In the genomic region with DNA sequence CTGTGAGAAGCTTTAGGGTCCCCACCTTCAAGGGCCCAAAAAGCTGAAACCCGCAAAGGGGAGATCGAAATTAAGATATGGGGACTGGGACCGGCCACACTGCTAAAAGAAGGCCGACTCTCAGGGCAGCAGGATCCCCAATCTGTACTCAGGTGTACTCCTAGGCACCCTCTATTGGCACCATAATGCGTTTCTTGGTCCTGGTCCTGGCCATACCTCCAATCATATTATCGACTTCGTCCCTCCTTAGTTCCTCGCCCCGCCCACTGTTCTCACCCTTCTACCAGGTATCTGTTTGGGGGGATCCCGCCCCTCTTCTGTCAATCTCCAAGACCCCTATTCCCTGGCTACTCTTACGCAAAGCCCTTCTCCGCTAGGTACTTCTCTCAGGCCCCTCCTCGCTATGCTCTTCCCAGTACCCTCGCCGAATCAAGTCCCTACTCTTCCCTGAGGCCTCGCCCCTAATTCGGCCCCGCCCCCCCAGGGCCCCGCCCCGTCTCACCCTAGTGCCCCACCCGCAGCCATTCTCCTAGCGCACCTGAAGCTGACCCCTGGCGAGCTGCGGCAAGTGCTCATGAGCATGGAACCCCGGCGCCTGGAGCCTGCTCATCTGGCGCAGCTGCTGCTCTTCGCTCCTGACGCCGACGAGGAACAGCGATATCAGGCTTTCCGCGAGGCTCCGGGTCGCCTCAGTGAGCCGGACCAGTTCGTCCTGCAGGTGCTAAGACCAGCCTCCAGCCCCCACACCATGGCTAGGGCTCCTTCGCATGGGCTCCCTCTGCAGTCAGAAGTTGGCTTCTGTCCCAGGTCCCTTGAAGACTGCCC, we compare ENCODE assay signal across 8 mouse cellular contexts. TPM values are rescaled to one million over a fixed set of nuclear protein-coding genes. Genes with fewer than 3 reads are reported as not detected.
DNase-seq lines count a peak whose midpoint lies in the region; ATAC-seq and TF ChIP-seq lines count a peak whose summit lies in the region.

No protein-coding gene starts in this region.

- TF ChIP-seq CTCF in gastrocnemius, adult 2 months (IDR thresholded peaks at IDR 0.05) = no peak
- TF ChIP-seq CTCF in E14TG2a.4 (conservative IDR thresholded peaks at IDR 0.05; ENCODE audit: low read length) = no peak

- H3K9me3 ChIP-seq in E14TG2a.4 (ENCODE audit: low read length) = no peaks in the 10 kb centered on the region
- H3K9me3 ChIP-seq in forebrain, embryonic 14.5 days (replicated peaks; ENCODE audit: control insufficient read depth, low read length) = no peaks in the 10 kb centered on the region
- H3K9me3 ChIP-seq in limb, embryonic 13.5 days = no peaks in the 10 kb centered on the region
- H3K9me3 ChIP-seq in midbrain, embryonic 16.5 days (replicated peaks; ENCODE audit: control insufficient read depth, low read length, poor library complexity, severe bottlenecking) = no peaks in the 10 kb centered on the region

- H3K27me3 ChIP-seq in E14TG2a.4 (ENCODE audit: insufficient read depth, low read length) = peaks cover 75% of the 10 kb centered on the region
- 0 out of 2 replicates have a peak, but pooled peaks cover 13% of the 10 kb centered on the region for H3K27me3 ChIP-seq in forebrain, embryonic 14.5 days (replicated peaks; ENCODE audit: control insufficient read depth, insufficient read depth, low read length)
- H3K27me3 ChIP-seq in limb, embryonic 13.5 days = peaks cover 45% of the 10 kb centered on the region
- H3K27me3 ChIP-seq in midbrain, embryonic 16.5 days (ENCODE audit: control insufficient read depth, insufficient read depth, low read depth, low read length) = peaks cover 23% of the 10 kb centered on the region

- H3K4me3 ChIP-seq in gastrocnemius, adult 2 months = peak overlapping the region; percentile 58
- H3K4me3 ChIP-seq in E14TG2a.4 (replicated peaks; ENCODE audit: low read length) = peak overlapping the region; percentile 76
- H3K4me3 ChIP-seq in forebrain, embryonic 14.5 days (ENCODE audit: low read depth, low read length) = peak overlapping the region; percentile 21
- peak overlapping the region; percentile 37 for H3K4me3 ChIP-seq in limb, embryonic 13.5 days
- H3K4me3 ChIP-seq in midbrain, embryonic 16.5 days (ENCODE audit: low read depth, low read length) = peak overlapping the region; percentile 41

- 0 out of 2 replicates have a peak, but pooled peaks have one; percentile 29 for ATAC-seq in forebrain, embryonic 14.5 days
- ATAC-seq in limb, embryonic 13.5 days (ENCODE audit: low FRiP score, low read depth) = peak; percentile 66
- ATAC-seq in midbrain, embryonic 16.5 days = peak; percentile 36; the same call in 1 of the 2 replicates
- no peak for ATAC-seq in erythroid progenitor cell, adult 5-6 weeks (replicated peaks; ENCODE audit: low FRiP score, poor library complexity, severe bottlenecking)

- peak overlapping the region; percentile 56 for H3K4me2 ChIP-seq in forebrain, embryonic 14.5 days (ENCODE audit: low read length)
- peak overlapping the region; percentile 69 for H3K4me2 ChIP-seq in limb, embryonic 13.5 days (replicated peaks)
- peak overlapping the region; percentile 82 for H3K4me2 ChIP-seq in midbrain, embryonic 16.5 days (ENCODE audit: low read length)

- no peak overlapping the region for H3K27ac ChIP-seq in gastrocnemius, adult 2 months
- no peak overlapping the region for H3K27ac ChIP-seq in forebrain, embryonic 14.5 days (ENCODE audit: low read depth, low read length)
- H3K27ac ChIP-seq in limb, embryonic 13.5 days = no peak overlapping the region
- no peak overlapping the region for H3K27ac ChIP-seq in midbrain, embryonic 16.5 days (ENCODE audit: low read length)

- DNase-seq in gastrocnemius, adult 2 months = no peak
- DNase-seq in gastrocnemius, postnatal 36 days = no peak
- no peak for DNase-seq in forebrain, embryonic 14.5 days (ENCODE audit: low spot score)
- DNase-seq in right cerebral cortex, postnatal 25 days = no peak

- H3K9ac ChIP-seq in forebrain, embryonic 14.5 days (ENCODE audit: low read length) = peak overlapping the region; percentile 40; the same call in 1 of the 2 replicates
- H3K9ac ChIP-seq in limb, embryonic 13.5 days = peak overlapping the region; percentile 48; the same call in 1 of the 2 replicates
- peak overlapping the region; percentile 56 for H3K9ac ChIP-seq in midbrain, embryonic 16.5 days (ENCODE audit: low read depth, low read length)

- 10% methylated on average over 38 of the region's 39 CpGs for WGBS in forebrain, embryonic 14.5 days
- WGBS in limb, embryonic 13.5 days = 8% methylated on average over 39 of the region's 39 CpGs
- 10% methylated on average over 39 of the region's 39 CpGs for WGBS in midbrain, embryonic 16.5 days

- H3K36me3 ChIP-seq in E14TG2a.4 (ENCODE audit: insufficient read depth, low read length) = no peaks in the 10 kb centered on the region
- H3K36me3 ChIP-seq in forebrain, embryonic 14.5 days (ENCODE audit: control insufficient read depth, insufficient read depth, low read length) = no peaks in the 10 kb centered on the region
- no peaks in the 10 kb centered on the region for H3K36me3 ChIP-seq in limb, embryonic 13.5 days
- no peaks in the 10 kb centered on the region for H3K36me3 ChIP-seq in midbrain, embryonic 16.5 days (ENCODE audit: control insufficient read depth, insufficient read depth, low read length)

- H3K4me1 ChIP-seq in E14TG2a.4 (replicated peaks; ENCODE audit: low read depth, low read length) = peaks cover 18% of the 10 kb centered on the region
- 0 out of 2 replicates have a peak, but pooled peaks cover 4% of the 10 kb centered on the region for H3K4me1 ChIP-seq in forebrain, embryonic 14.5 days (ENCODE audit: control insufficient read depth, insufficient read depth, low read length)
- peaks cover 9% of the 10 kb centered on the region for H3K4me1 ChIP-seq in limb, embryonic 13.5 days
- peaks cover 4% of the 10 kb centered on the region; the same call in 1 of the 2 replicates for H3K4me1 ChIP-seq in midbrain, embryonic 16.5 days (ENCODE audit: control insufficient read depth, insufficient read depth, low read length)

- intact Hi-C loops in gastrocnemius, adult 2 months (cut with DNase I) = no loop called here
- intact Hi-C loops in gastrocnemius, postnatal 36 days (cut with DNase I) = no loop called here

RNA-seq across cellular contexts. Expression of a gene that starts 16.6 kb away (rescaled TPM):
- total RNA-seq in gastrocnemius, adult 2 months (2021) = 10 to 100 TPM; 33.1 to 37.6 TPM
- total RNA-seq in gastrocnemius, postnatal 36 days (2021) = 10 to 100 TPM; 29.6 to 33.2 TPM
- 137 and 144 TPM in 2 replicates for polyA plus RNA-seq in forebrain, embryonic 14.5 days (2014; fragmentation: Nextera tagmentation; extraction: Ambion mirVana)
- 433 and 435 TPM in 2 replicates for polyA plus RNA-seq in limb, embryonic 13.5 days (2015; fragmentation: Nextera tagmentation; extraction: Ambion mirVana)
- polyA plus RNA-seq in midbrain, embryonic 16.5 days (2015; fragmentation: Nextera tagmentation; extraction: Ambion mirVana) = 123 and 133 TPM in 2 replicates
- 42.5 and 44.0 TPM in 2 replicates for total RNA-seq in erythroid progenitor cell, adult 5-6 weeks (2015; ENCODE audit: low replicate concordance)
- 31.8 and 44.3 TPM in 2 replicates for total RNA-seq in erythroid progenitor cell, adult 5-6 weeks (2017; ENCODE audit: low replicate concordance)

RNA-seq across cellular contexts. Expression of a gene that starts 29.9 kb away (rescaled TPM):
- not detected for total RNA-seq in gastrocnemius, adult 2 months (2021)
- not detected for total RNA-seq in gastrocnemius, postnatal 36 days (2021)
- 0.18 and 0.77 TPM in 2 replicates for polyA plus RNA-seq in forebrain, embryonic 14.5 days (2014; fragmentation: Nextera tagmentation; extraction: Ambion mirVana)
- polyA plus RNA-seq in limb, embryonic 13.5 days (2015; fragmentation: Nextera tagmentation; extraction: Ambion mirVana) = 0.68 and 0.78 TPM in 2 replicates
- 0.80 and 0.87 TPM in 2 replicates for polyA plus RNA-seq in midbrain, embryonic 16.5 days (2015; fragmentation: Nextera tagmentation; extraction: Ambion mirVana)
- total RNA-seq in erythroid progenitor cell, adult 5-6 weeks (2015; ENCODE audit: low replicate concordance) = not detected in 2 replicates
- total RNA-seq in erythroid progenitor cell, adult 5-6 weeks (2017; ENCODE audit: low replicate concordance) = not detected in 2 replicates

RNA-seq across cellular contexts. Expression of a gene that starts 58.0 kb away (rescaled TPM):
- 10 to 100 TPM; 35.0 to 40.6 TPM for total RNA-seq in gastrocnemius, adult 2 months (2021)
- total RNA-seq in gastrocnemius, postnatal 36 days (2021) = 10 to 100 TPM; 34.1 to 38.2 TPM
- 68.3 and 71.5 TPM in 2 replicates for polyA plus RNA-seq in forebrain, embryonic 14.5 days (2014; fragmentation: Nextera tagmentation; extraction: Ambion mirVana)
- 84.4 and 94.9 TPM in 2 replicates for polyA plus RNA-seq in limb, embryonic 13.5 days (2015; fragmentation: Nextera tagmentation; extraction: Ambion mirVana)
- polyA plus RNA-seq in midbrain, embryonic 16.5 days (2015; fragmentation: Nextera tagmentation; extraction: Ambion mirVana) = 70.4 and 71.7 TPM in 2 replicates
- 16.6 and 43.6 TPM in 2 replicates for total RNA-seq in erythroid progenitor cell, adult 5-6 weeks (2015; ENCODE audit: low replicate concordance)
- 11.6 and 29.8 TPM in 2 replicates for total RNA-seq in erythroid progenitor cell, adult 5-6 weeks (2017; ENCODE audit: low replicate concordance)

Comparison
In these comparisons a context has a peak if more than half of its experiments do, and no peak if none do; other contexts are left out.
1. H3K4me3 ChIP-seq: peak in every context shown above with its lines; median percentile 76 in E14TG2a.4; 58 in gastrocnemius, adult 2 months; 41 in midbrain, embryonic 16.5 days; 37 in limb, embryonic 13.5 days; 21 in forebrain, embryonic 14.5 days.